Mouse (Mus musculus): ENCODE results near the gene Phlda3. TPM values are rescaled to one million over a fixed set of nuclear protein-coding genes. Genes with fewer than 3 reads are reported as not detected.

Phlda3 gene
- 10 to 100 TPM; 40.7 to 43.8 TPM for total RNA-seq (2021)

GRCm38 (mm10) chr1:135765645-135766591, at the start of gene Phlda3:
Phlda3 (plus strand) TSS chr1:135766119.
- DNase-seq = peak; percentile 89

- peak; percentile 84 for DNase-seq
These were observed 46.4 kb upstream of the Phlda3 start for GRCm38 (mm10) chr1:135719486-135719885.

GRCm38 (mm10) chr1:135719983-135720382, 45.9 kb upstream of the Phlda3 start, which contains the start of gene Csrp1:
Csrp1 (plus strand) TSS chr1:135720061.
- DNase-seq = no peak

GRCm38 (mm10) chr1:135723016-135723415, 42.9 kb upstream of the Phlda3 start:
- DNase-seq = no peak

- no peak for DNase-seq
These were observed 41.8 kb upstream of the Phlda3 start for GRCm38 (mm10) chr1:135724134-135724533.

- DNase-seq = no peak
These were observed 40.6 kb upstream of the Phlda3 start for GRCm38 (mm10) chr1:135725324-135725723.

GRCm38 (mm10) chr1:135725936-135726335, 40.0 kb upstream of the Phlda3 start:
- DNase-seq = peak; percentile 48

- peak; percentile 93 for DNase-seq
These were observed 37.1 kb upstream of the Phlda3 start for GRCm38 (mm10) chr1:135728631-135729366.

- no peak for DNase-seq
These were observed 36.6 kb upstream of the Phlda3 start for GRCm38 (mm10) chr1:135729367-135729713.

GRCm38 (mm10) chr1:135729821-135730220, 36.1 kb upstream of the Phlda3 start:
- no peak for DNase-seq

- peak; percentile 44 for DNase-seq
These were observed 35.6 kb upstream of the Phlda3 start for GRCm38 (mm10) chr1:135730296-135730695.

- no peak for DNase-seq
These were observed 34.5 kb upstream of the Phlda3 start for GRCm38 (mm10) chr1:135731393-135731792.

GRCm38 (mm10) chr1:135731897-135732684, 33.8 kb upstream of the Phlda3 start:
- DNase-seq = peak; percentile 66

GRCm38 (mm10) chr1:135734225-135734937, 31.5 kb upstream of the Phlda3 start:
- peak; percentile 67 for DNase-seq

GRCm38 (mm10) chr1:135735460-135735859, 30.5 kb upstream of the Phlda3 start:
- DNase-seq = no peak

GRCm38 (mm10) chr1:135744987-135745386, 20.9 kb upstream of the Phlda3 start:
- DNase-seq = no peak

GRCm38 (mm10) chr1:135746248-135746647, 19.7 kb upstream of the Phlda3 start:
- DNase-seq = no peak

- DNase-seq = peak; percentile 98
These were observed 13.1 kb upstream of the Phlda3 start for GRCm38 (mm10) chr1:135752737-135753348.

GRCm38 (mm10) chr1:135755287-135755686, 10.6 kb upstream of the Phlda3 start:
- peak; percentile 66 for DNase-seq

GRCm38 (mm10) chr1:135755913-135756312, 10.0 kb upstream of the Phlda3 start:
- no peak for DNase-seq

- no peak for DNase-seq
These were observed 8.6 kb upstream of the Phlda3 start for GRCm38 (mm10) chr1:135757287-135757686.

Measured in heart, postnatal 4 days (tissue).